Mouse (Mus musculus) testis, adult 2 months (tissue): ENCODE data around the gene Lonp2.

Experiments used
- CTCF ChIP-seq: fragments of 200-500 bp; IDR thresholded peaks from 2 replicates; pipeline ENCODE4 v1.5.1; 2012; ENCODE audit warnings: low read depth, mild to moderate bottlenecking, inconsistent platforms, low read length, moderate library complexity; ENCODE audit not compliant: control insufficient read depth, insufficient read depth, insufficient replicate concordance
- POLR2A ChIP-seq: fragments of 200-500 bp; IDR thresholded peaks from 2 replicates; pipeline ENCODE4 v1.6.1; 2012; ENCODE audit warnings: low read depth, mild to moderate bottlenecking, inconsistent platforms, low read length, moderate library complexity; ENCODE audit not compliant: control insufficient read depth

- TF ChIP-seq POLR2A = no peak
- no peak for TF ChIP-seq CTCF
These were observed 23.5 kb upstream of the Lonp2 start for GRCm38 (mm10) chr8:86600311-86600710.
